Mouse (Mus musculus): Measurements from ENCODE around the gene Ipo5. TPM values are rescaled to one million over a fixed set of nuclear protein-coding genes. Genes with fewer than 3 reads are reported as not detected.

Gene Ipo5
- polyA plus RNA-seq, 1 experiment from 2014 or later: 123 TPM

GRCm38 (mm10) chr14:120931236-120931635 is 20.2 kb downstream of the Ipo5 start:
- Histone ChIP-seq H3K36me3 (ENCODE audit: control insufficient read depth, insufficient read depth, low read length) (peaks cover 93% of the 10 kb centered on the region), H3K27me3 (replicated peaks; ENCODE audit: control insufficient read depth, insufficient read depth, low read length) (no peaks in the 10 kb centered on the region), H3K9ac (ENCODE audit: low read length) (no peak overlapping the region), H3K9me3 (ENCODE audit: control insufficient read depth, low read length) (no peaks in the 10 kb centered on the region), H3K27ac (ENCODE audit: low read depth) (no peak overlapping the region), H3K4me3 (ENCODE audit: low read depth, low read length) (no peak overlapping the region), H3K4me1 (replicated peaks; ENCODE audit: control insufficient read depth, insufficient read depth, low read length) (no peaks in the 10 kb centered on the region), H3K4me2 (ENCODE audit: low read length) (no peak overlapping the region)
- WGBS: 83% methylated on average over 4 of the region's 4 CpGs
- DNase-seq (ENCODE audit: low spot score) (no peak), ATAC-seq (replicated peaks; ENCODE audit: low FRiP score, low TSS enrichment, low read depth) (no peak)

GRCm38 (mm10) chr14:120933624-120934023 is 22.6 kb downstream of the Ipo5 start:
- no peak for ATAC-seq (replicated peaks; ENCODE audit: low FRiP score, low TSS enrichment, low read depth)
- Histone ChIP-seq H3K4me1 (replicated peaks; ENCODE audit: control insufficient read depth, insufficient read depth, low read length) (no peaks in the 10 kb centered on the region), H3K27me3 (replicated peaks; ENCODE audit: control insufficient read depth, insufficient read depth, low read length) (no peaks in the 10 kb centered on the region), H3K27ac (ENCODE audit: low read depth) (no peak overlapping the region), H3K4me2 (ENCODE audit: low read length) (no peak overlapping the region), H3K9me3 (ENCODE audit: control insufficient read depth, low read length) (no peaks in the 10 kb centered on the region), H3K9ac (ENCODE audit: low read length) (no peak overlapping the region), H3K36me3 (ENCODE audit: control insufficient read depth, insufficient read depth, low read length) (peaks cover 94% of the 10 kb centered on the region), H3K4me3 (ENCODE audit: low read depth, low read length) (no peak overlapping the region)
- no peak for DNase-seq (ENCODE audit: low spot score)
- WGBS: 89% methylated on average over 8 of the region's 8 CpGs

GRCm38 (mm10) chr14:120937102-120937501 is 26.1 kb downstream of the Ipo5 start:
- Histone ChIP-seq H3K36me3 (ENCODE audit: control insufficient read depth, insufficient read depth, low read length) (peaks cover 98% of the 10 kb centered on the region), H3K4me2 (ENCODE audit: low read length) (no peak overlapping the region), H3K27ac (ENCODE audit: low read depth) (no peak overlapping the region), H3K9me3 (ENCODE audit: control insufficient read depth, low read length) (no peaks in the 10 kb centered on the region), H3K4me1 (replicated peaks; ENCODE audit: control insufficient read depth, insufficient read depth, low read length) (no peaks in the 10 kb centered on the region), H3K9ac (ENCODE audit: low read length) (no peak overlapping the region), H3K27me3 (replicated peaks; ENCODE audit: control insufficient read depth, insufficient read depth, low read length) (no peaks in the 10 kb centered on the region), H3K4me3 (ENCODE audit: low read depth, low read length) (no peak overlapping the region)
- ATAC-seq (replicated peaks; ENCODE audit: low FRiP score, low TSS enrichment, low read depth) (no peak), DNase-seq (ENCODE audit: low spot score) (no peak)
- WGBS: 55% methylated on average over 1 of the region's 1 CpGs

GRCm38 (mm10) chr14:120942803-120943202 is 31.8 kb downstream of the Ipo5 start:
- no peak for ATAC-seq (replicated peaks; ENCODE audit: low FRiP score, low TSS enrichment, low read depth)
- no peak overlapping the region for H3K4me2 ChIP-seq (ENCODE audit: low read length)
- no peaks in the 10 kb centered on the region for H3K27me3 ChIP-seq (replicated peaks; ENCODE audit: control insufficient read depth, insufficient read depth, low read length)
- DNase-seq (ENCODE audit: low spot score): no peak
- no peak overlapping the region for H3K4me3 ChIP-seq (ENCODE audit: low read depth, low read length)
- WGBS: 66% methylated on average over 9 of the region's 9 CpGs
- no peak overlapping the region for H3K27ac ChIP-seq (ENCODE audit: low read depth)
- H3K9ac ChIP-seq (ENCODE audit: low read length): no peak overlapping the region
- H3K36me3 ChIP-seq (ENCODE audit: control insufficient read depth, insufficient read depth, low read length): peaks cover 96% of the 10 kb centered on the region
- no peaks in the 10 kb centered on the region for H3K9me3 ChIP-seq (ENCODE audit: control insufficient read depth, low read length)
- no peaks in the 10 kb centered on the region for H3K4me1 ChIP-seq (replicated peaks; ENCODE audit: control insufficient read depth, insufficient read depth, low read length)

- ATAC-seq (replicated peaks; ENCODE audit: low FRiP score, low TSS enrichment, low read depth) (no peak), DNase-seq (ENCODE audit: low spot score) (no peak)
- no peak overlapping the region for H3K4me2 ChIP-seq (ENCODE audit: low read length)
- H3K36me3 ChIP-seq (ENCODE audit: control insufficient read depth, insufficient read depth, low read length): peaks cover 88% of the 10 kb centered on the region
- no peaks in the 10 kb centered on the region for H3K27me3 ChIP-seq (replicated peaks; ENCODE audit: control insufficient read depth, insufficient read depth, low read length)
- H3K4me3 ChIP-seq (ENCODE audit: low read depth, low read length): no peak overlapping the region
- H3K9me3 ChIP-seq (ENCODE audit: control insufficient read depth, low read length): peaks cover 5% of the 10 kb centered on the region; the same call in 1 of the 2 replicates
- H3K4me1 ChIP-seq (replicated peaks; ENCODE audit: control insufficient read depth, insufficient read depth, low read length): no peaks in the 10 kb centered on the region
- no peak overlapping the region for H3K27ac ChIP-seq (ENCODE audit: low read depth)
- H3K9ac ChIP-seq (ENCODE audit: low read length): no peak overlapping the region
- WGBS: 58% methylated on average over 7 of the region's 7 CpGs
Measured at GRCm38 (mm10) chr14:120945146-120945545, 34.1 kb downstream of the Ipo5 start.

GRCm38 (mm10) chr14:120947104-120947503 is 36.1 kb downstream of the Ipo5 start:
- Histone ChIP-seq H3K4me2 (ENCODE audit: low read length) (no peak overlapping the region), H3K27me3 (replicated peaks; ENCODE audit: control insufficient read depth, insufficient read depth, low read length) (no peaks in the 10 kb centered on the region), H3K36me3 (ENCODE audit: control insufficient read depth, insufficient read depth, low read length) (peaks cover 68% of the 10 kb centered on the region), H3K9ac (ENCODE audit: low read length) (no peak overlapping the region), H3K4me1 (replicated peaks; ENCODE audit: control insufficient read depth, insufficient read depth, low read length) (no peaks in the 10 kb centered on the region), H3K4me3 (ENCODE audit: low read depth, low read length) (no peak overlapping the region), H3K9me3 (ENCODE audit: control insufficient read depth, low read length) (peaks cover 5% of the 10 kb centered on the region), H3K27ac (ENCODE audit: low read depth) (no peak overlapping the region)
- DNase-seq (ENCODE audit: low spot score) (no peak), ATAC-seq (replicated peaks; ENCODE audit: low FRiP score, low TSS enrichment, low read depth) (no peak)
- 62% methylated on average over 8 of the region's 8 CpGs for WGBS

GRCm38 (mm10) chr14:120949002-120949401 is 38.0 kb downstream of the Ipo5 start:
- no peak for DNase-seq (ENCODE audit: low spot score)
- Histone ChIP-seq H3K4me2 (ENCODE audit: low read length) (no peak overlapping the region), H3K9me3 (ENCODE audit: control insufficient read depth, low read length) (peaks cover 5% of the 10 kb centered on the region), H3K36me3 (ENCODE audit: control insufficient read depth, insufficient read depth, low read length) (peaks cover 49% of the 10 kb centered on the region), H3K9ac (ENCODE audit: low read length) (no peak overlapping the region), H3K4me3 (ENCODE audit: low read depth, low read length) (no peak overlapping the region), H3K27me3 (replicated peaks; ENCODE audit: control insufficient read depth, insufficient read depth, low read length) (no peaks in the 10 kb centered on the region), H3K4me1 (replicated peaks; ENCODE audit: control insufficient read depth, insufficient read depth, low read length) (no peaks in the 10 kb centered on the region), H3K27ac (ENCODE audit: low read depth) (no peak overlapping the region)
- 94% methylated on average over 5 of the region's 5 CpGs for WGBS
- no peak for ATAC-seq (replicated peaks; ENCODE audit: low FRiP score, low TSS enrichment, low read depth)

- no peak for DNase-seq (ENCODE audit: low spot score)
- 80% methylated on average over 2 of the region's 2 CpGs for WGBS
- no peak overlapping the region for H3K4me3 ChIP-seq (ENCODE audit: low read depth, low read length)
- H3K9ac ChIP-seq (ENCODE audit: low read length): no peak overlapping the region
- no peak overlapping the region for H3K27ac ChIP-seq (ENCODE audit: low read depth)
- no peaks in the 10 kb centered on the region for H3K4me1 ChIP-seq (replicated peaks; ENCODE audit: control insufficient read depth, insufficient read depth, low read length)
- H3K27me3 ChIP-seq (replicated peaks; ENCODE audit: control insufficient read depth, insufficient read depth, low read length): no peaks in the 10 kb centered on the region
- H3K9me3 ChIP-seq (ENCODE audit: control insufficient read depth, low read length): peaks cover 5% of the 10 kb centered on the region
- 0 out of 2 replicates have a peak, but pooled peaks have one; percentile 17 for ATAC-seq (replicated peaks; ENCODE audit: low FRiP score, low TSS enrichment, low read depth)
- no peak overlapping the region for H3K4me2 ChIP-seq (ENCODE audit: low read length)
- H3K36me3 ChIP-seq (ENCODE audit: control insufficient read depth, insufficient read depth, low read length): peaks cover 39% of the 10 kb centered on the region
Measured at GRCm38 (mm10) chr14:120950068-120950467, 39.0 kb downstream of the Ipo5 start.

- H3K4me3 ChIP-seq (ENCODE audit: low read depth, low read length): no peak overlapping the region
- H3K27ac ChIP-seq (ENCODE audit: low read depth): no peak overlapping the region
- ATAC-seq (replicated peaks; ENCODE audit: low FRiP score, low TSS enrichment, low read depth) (no peak), DNase-seq (ENCODE audit: low spot score) (no peak)
- peaks cover 16% of the 10 kb centered on the region for H3K36me3 ChIP-seq (ENCODE audit: control insufficient read depth, insufficient read depth, low read length)
- WGBS: 56% methylated on average over 2 of the region's 2 CpGs
- no peak overlapping the region for H3K9ac ChIP-seq (ENCODE audit: low read length)
- H3K4me1 ChIP-seq (replicated peaks; ENCODE audit: control insufficient read depth, insufficient read depth, low read length): no peaks in the 10 kb centered on the region
- H3K4me2 ChIP-seq (ENCODE audit: low read length): no peak overlapping the region
- no peaks in the 10 kb centered on the region for H3K27me3 ChIP-seq (replicated peaks; ENCODE audit: control insufficient read depth, insufficient read depth, low read length)
- peaks cover 5% of the 10 kb centered on the region for H3K9me3 ChIP-seq (ENCODE audit: control insufficient read depth, low read length)
Measured at GRCm38 (mm10) chr14:120952434-120952833, 41.4 kb downstream of the Ipo5 start.
